Mouse (Mus musculus) heart, embryonic 12.5 days (tissue): ENCODE data around the gene S100a1. TPM values are rescaled to one million over a fixed set of nuclear protein-coding genes. Genes with fewer than 3 reads are reported as not detected.

Experiments used
- ATAC-seq: fragments of 200-750 bp; cut with Nextera tagmentation; 2 replicates; pipeline ENCODE4 v1.8.0; 2017; ENCODE audit warnings: moderate TSS enrichment, moderate library complexity; ENCODE audit not compliant: insufficient number of reproducible peaks, low FRiP score
- H3K27ac ChIP-seq: fragments of 300-500 bp; sonication (generic); 2 replicates; pipeline ENCODE4 v1.5.1; 2016; ENCODE audit warnings: mild to moderate bottlenecking, moderate library complexity; ENCODE audit not compliant: poor library complexity, severe bottlenecking
- H3K27me3 ChIP-seq: fragments of 300-500 bp; sonication (generic); replicated peaks from 2 replicates; pipeline ENCODE4 v1.6.1; 2016; ENCODE audit warnings: mild to moderate bottlenecking, moderate library complexity
- H3K36me3 ChIP-seq: fragments of 300-500 bp; sonication (generic); 2 replicates; pipeline ENCODE4 v1.6.1; 2016; ENCODE audit warnings: mild to moderate bottlenecking, moderate library complexity
- H3K4me1 ChIP-seq: fragments of 300-500 bp; sonication (generic); replicated peaks from 2 replicates; pipeline ENCODE4 v1.6.1; 2016; ENCODE audit warnings: mild to moderate bottlenecking
- H3K4me2 ChIP-seq: fragments of 300-500 bp; sonication (generic); 2 replicates; pipeline ENCODE4 v1.6.1; 2016; ENCODE audit warnings: mild to moderate bottlenecking, moderate library complexity
- H3K4me3 ChIP-seq: fragments of 300-500 bp; sonication (generic); 2 replicates; pipeline ENCODE4 v1.5.1; 2016; ENCODE audit warnings: mild to moderate bottlenecking
- H3K9ac ChIP-seq: fragments of 300-500 bp; sonication (generic); 2 replicates; pipeline ENCODE4 v1.6.1; 2016; ENCODE audit warnings: mild to moderate bottlenecking, moderate library complexity
- H3K9me3 ChIP-seq: fragments of 300-500 bp; sonication (generic); replicated peaks from 2 replicates; pipeline ENCODE4 v1.6.1; 2016; ENCODE audit warnings: mild to moderate bottlenecking, moderate library complexity
- WGBS: fragments of 180-500 bp; shearing (Covaris S2); methylation state at CpG from one replicate; pipeline ENCODE4 v1.1.7; 2016; 5-methylcytosine and 5-hydroxymethylcytosine counted together
- polyA plus RNA-seq: library from polyadenylated mRNA; unstranded; fragments of >200 nt; fragmentation: Nextera tagmentation; extraction: Ambion mirVana; gene quantifications from 2 replicates; pipeline ENCODE4 v1.2.1, GENCODE M21; 2016

The S100a1 gene
- polyA plus RNA-seq, 1 experiment from 2014 or later, result 148 TPM

DNA sequence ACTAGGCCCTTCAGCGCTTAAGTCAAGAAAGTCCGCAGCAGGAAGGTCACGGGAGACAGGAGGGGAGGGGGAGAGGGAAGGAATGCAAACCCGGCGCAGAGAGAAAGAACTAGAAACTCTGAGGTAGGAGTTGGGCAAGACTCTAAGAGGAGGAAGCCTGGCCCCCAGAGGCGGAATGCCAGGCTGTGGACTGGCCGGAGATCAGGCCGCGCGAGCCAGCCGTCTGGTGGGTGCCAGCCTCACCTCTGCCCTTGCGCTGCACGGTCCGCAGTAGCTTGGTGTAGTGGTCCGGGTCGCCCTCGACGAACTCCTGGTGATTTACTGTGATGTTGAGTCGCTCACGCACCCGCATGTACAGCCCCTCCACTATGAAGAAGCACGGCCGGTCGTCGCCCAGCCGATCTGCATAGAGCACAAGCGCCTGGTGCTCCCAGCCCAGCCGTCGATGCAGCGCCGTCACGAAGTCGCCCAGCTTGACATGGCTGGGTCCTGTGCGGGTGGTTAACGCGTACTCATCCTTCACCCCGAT lies 49.6 kb downstream of the S100a1 start:
- peak overlapping the region; percentile 50 for H3K4me3 ChIP-seq
- peak overlapping the region; percentile 95 for H3K4me2 ChIP-seq
- H3K9me3 ChIP-seq, result no peaks in the 10 kb centered on the region
- H3K9ac ChIP-seq, result peak overlapping the region; percentile 73
- no peak overlapping the region; the same call in 1 of the 2 replicates for H3K27ac ChIP-seq
- 11% methylated on average over 37 of the region's 37 CpGs for WGBS
- no peaks in the 10 kb centered on the region for H3K36me3 ChIP-seq
- ATAC-seq, result peak; percentile 23
- peaks cover 48% of the 10 kb centered on the region for H3K27me3 ChIP-seq
- H3K4me1 ChIP-seq, result peaks cover 23% of the 10 kb centered on the region

DNA sequence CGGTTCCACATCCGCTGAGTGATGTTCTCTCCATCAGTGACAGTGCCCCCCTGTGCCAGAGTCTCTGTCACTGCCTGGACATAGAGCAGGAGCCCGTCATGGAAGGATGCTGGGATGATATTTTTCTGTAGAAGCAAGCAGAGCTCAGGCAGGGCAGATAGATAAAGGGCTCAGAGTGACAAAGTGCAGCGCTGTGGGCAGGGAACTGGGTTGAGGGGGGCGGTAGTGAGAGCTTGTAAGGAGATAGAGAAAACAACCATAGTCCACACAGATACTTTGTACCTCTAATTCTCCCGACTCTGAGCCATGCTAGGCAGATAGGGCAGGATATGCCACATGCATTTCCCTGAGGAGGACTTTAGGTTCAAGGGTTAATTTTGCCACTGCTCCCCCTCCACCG lies 51.6 kb downstream of the S100a1 start:
- Histone ChIP-seq H3K4me3 (0 out of 2 replicates have a peak overlapping the region, but pooled peaks have one; percentile 1), H3K4me1 (peaks cover 23% of the 10 kb centered on the region), H3K9ac (no peak overlapping the region), H3K4me2 (peak overlapping the region; percentile 95), H3K36me3 (no peaks in the 10 kb centered on the region), H3K27me3 (peaks cover 38% of the 10 kb centered on the region), H3K9me3 (no peaks in the 10 kb centered on the region), H3K27ac (no peak overlapping the region)
- ATAC-seq, result no peak
- 12% methylated on average over 7 of the region's 7 CpGs for WGBS

DNA sequence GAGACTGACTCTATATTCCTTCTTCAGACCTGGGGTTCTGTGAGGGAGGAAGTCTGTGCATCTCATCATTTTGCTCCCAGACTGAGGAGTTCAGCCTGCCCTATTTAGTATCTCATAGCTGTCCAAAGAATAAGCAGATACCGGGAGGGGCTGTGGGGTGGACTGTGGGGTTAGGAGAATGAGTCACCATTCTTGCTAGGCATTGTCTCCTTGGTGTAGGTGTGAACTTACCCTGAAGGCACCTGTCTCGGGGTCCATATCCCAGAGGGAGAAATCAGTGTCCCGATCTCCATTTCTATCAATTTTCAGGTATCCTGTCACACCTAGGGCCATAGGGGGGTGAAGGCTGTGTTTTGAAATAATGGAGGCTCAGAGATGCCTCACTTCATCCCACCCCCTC lies 52.3 kb downstream of the S100a1 start:
- H3K4me2 ChIP-seq, result no peak overlapping the region
- H3K36me3 ChIP-seq, result no peaks in the 10 kb centered on the region
- peaks cover 38% of the 10 kb centered on the region for H3K27me3 ChIP-seq
- peaks cover 23% of the 10 kb centered on the region for H3K4me1 ChIP-seq
- no peak overlapping the region for H3K4me3 ChIP-seq
- whole genome bisulfite sequencing, result 84% methylated on average over 3 of the region's 3 CpGs
- ATAC-seq, result no peak
- no peak overlapping the region for H3K9ac ChIP-seq
- H3K9me3 ChIP-seq, result no peaks in the 10 kb centered on the region
- H3K27ac ChIP-seq, result no peak overlapping the region

Other genes starting within 250 kb of the S100a1 start
- gene Dennd4b, start 249.2 kb downstream of the S100a1 start, polyA plus RNA-seq, result 6.1 and 8.2 TPM in 2 replicates
- gene Gatad2b, start 221.2 kb downstream of the S100a1 start, polyA plus RNA-seq, result 8.5 and 10.0 TPM in 2 replicates
- gene Slc27a3, start 124.5 kb downstream of the S100a1 start, polyA plus RNA-seq, result 9.9 and 10.3 TPM in 2 replicates
- 31.1 and 32.2 TPM in 2 replicates for gene Ints3, start 80.8 kb downstream of the S100a1 start, polyA plus RNA-seq
- gene Npr1, start 48.5 kb downstream of the S100a1 start, polyA plus RNA-seq, result 8.2 and 8.9 TPM in 2 replicates
- gene Ilf2, start 38.3 kb downstream of the S100a1 start, polyA plus RNA-seq, result 135 and 137 TPM in 2 replicates
- gene Snapin, start 23.4 kb downstream of the S100a1 start, polyA plus RNA-seq, result 72.9 and 75.3 TPM in 2 replicates
- gene Chtop, start 4.9 kb downstream of the S100a1 start, polyA plus RNA-seq, result 113 and 114 TPM in 2 replicates
- 71.4 and 74.1 TPM in 2 replicates for gene S100a13, start within 50 bp of the S100a1 start, polyA plus RNA-seq
- not detected in 2 replicates for gene S100a14, start 12.5 kb upstream of the S100a1 start, polyA plus RNA-seq
- gene S100a16, start 22.9 kb upstream of the S100a1 start, polyA plus RNA-seq, result 30.6 and 31.9 TPM in 2 replicates
- gene S100a3, start 46.2 kb upstream of the S100a1 start, polyA plus RNA-seq, result 0.30 and 0.55 TPM in 2 replicates
- gene S100a2, start 75.9 kb upstream of the S100a1 start, polyA plus RNA-seq, result not detected in 2 replicates
- gene Gm42674, start 87.5 kb upstream of the S100a1 start, polyA plus RNA-seq, result not detected in 2 replicates
- gene S100a4, start 89.4 kb upstream of the S100a1 start, polyA plus RNA-seq, result 1.9 and 2.1 TPM in 2 replicates
- not detected in 2 replicates for gene S100a5, start 94.1 kb upstream of the S100a1 start, polyA plus RNA-seq
- 36.1 and 38.4 TPM in 2 replicates for gene S100a6, start 98.5 kb upstream of the S100a1 start, polyA plus RNA-seq
- gene S100a7a, start 139.6 kb upstream of the S100a1 start, polyA plus RNA-seq, result 0.18 TPM in 1 of 2 replicates, not detected in the other
- gene S100a8, start 154.6 kb upstream of the S100a1 start, polyA plus RNA-seq, result 2.1 and 4.5 TPM in 2 replicates
- gene S100a9, start 181.3 kb upstream of the S100a1 start, polyA plus RNA-seq, result 1.5 and 3.3 TPM in 2 replicates
- not detected in 2 replicates for gene Pglyrp4, start 212.5 kb upstream of the S100a1 start, polyA plus RNA-seq